Mouse (Mus musculus) adrenal gland, adult 8-10 months (tissue): ENCODE results near the gene Gm49361. TPM values are rescaled to one million over a fixed set of nuclear protein-coding genes. Genes with fewer than 3 reads are reported as not detected.
A peak's percentile ranks its signal among the peaks of the same experiment; 100 is the strongest.
"Not testable (repeated sequence)": the region's sequence is repeated elsewhere in the genome, so short reads cannot be mapped to it uniquely, and the experiment has no call there.

Experiments
- DNase-seq: peaks from one replicate; pipeline ENCODE4 v3.0.0; 2022
- total RNA-seq, 4 experiments: library from RNA; stranded (reverse); gene quantifications; 2 replicates each; pipeline ENCODE4 v1.2.4; 2022

The Gm49361 gene
- total RNA-seq, 4 experiments from 2014 or later, result 2.4 to 5.0 (median 2.6) TPM; not detected in 1

DNA sequence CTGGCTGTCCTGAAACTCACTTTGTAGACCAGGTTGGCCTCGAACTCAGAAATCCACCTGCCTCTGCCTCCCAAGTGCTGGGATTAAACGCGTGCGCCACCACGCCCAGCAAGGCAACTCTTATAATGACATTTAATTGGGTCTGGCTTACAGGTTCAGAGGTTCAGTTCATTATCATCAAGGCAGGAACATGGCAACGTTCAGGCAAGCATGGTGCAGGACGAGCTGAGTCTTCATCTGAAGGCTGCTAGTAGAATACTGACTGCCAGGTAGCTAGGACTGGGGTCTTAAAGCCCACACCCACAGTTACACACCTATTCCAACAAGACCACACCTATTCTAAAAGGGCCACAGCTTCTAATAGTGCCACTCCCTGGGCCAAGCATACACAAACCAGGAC is 57.8 kb downstream of the Gm49361 start:
- DNase-seq, result not testable (repeated sequence)

GRCm38 (mm10) chr14:57687441-57687840 is 58.5 kb downstream of the Gm49361 start:
- no peak for DNase-seq

GRCm38 (mm10) chr14:57686647-57687046 is 59.3 kb downstream of the Gm49361 start:
- DNase-seq, result no peak

DNA sequence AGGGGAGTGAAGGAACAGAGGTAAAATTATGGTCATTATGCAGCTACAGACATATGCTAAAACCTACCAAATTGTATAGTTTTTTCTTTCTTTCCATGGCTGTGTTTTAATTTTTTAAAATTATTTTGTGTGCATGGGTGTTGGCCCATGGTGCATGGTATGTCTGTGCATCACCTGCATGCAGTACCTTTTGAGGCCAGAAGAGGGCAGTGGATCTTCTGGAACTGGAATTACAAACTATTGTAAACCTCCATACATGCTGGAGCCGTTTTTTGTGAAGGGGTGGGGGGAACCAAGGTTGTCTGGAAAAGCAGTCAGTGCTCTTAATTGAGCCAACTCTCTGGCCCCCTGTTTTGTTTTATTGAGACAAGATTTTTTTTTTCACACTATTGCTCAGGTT is 61.3 kb downstream of the Gm49361 start:
- no peak for DNase-seq

DNA sequence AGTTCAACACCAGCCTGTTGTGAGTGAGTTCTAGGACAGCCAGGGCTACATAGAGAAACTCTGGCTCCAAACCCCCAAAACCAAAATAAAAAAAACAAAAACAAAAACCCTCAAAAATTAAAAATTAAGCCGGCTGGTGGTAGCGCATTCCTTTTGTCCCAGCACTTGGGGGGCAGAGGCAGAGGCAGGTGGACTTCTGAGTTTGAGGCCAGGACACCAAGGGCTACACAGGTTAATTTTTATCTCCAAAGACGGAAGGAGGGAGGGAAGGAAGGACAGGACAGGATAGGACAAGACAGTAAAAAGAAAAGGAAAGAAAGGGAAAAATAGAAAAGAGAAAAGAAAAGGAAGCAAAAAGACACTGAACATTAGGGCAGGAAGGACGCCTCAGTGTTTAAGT is 63.2 kb downstream of the Gm49361 start:
- DNase-seq, result no peak

- DNase-seq, result peak; percentile 68
Observed at GRCm38 (mm10) chr14:57679958-57680535, 65.9 kb downstream of the Gm49361 start.

DNA sequence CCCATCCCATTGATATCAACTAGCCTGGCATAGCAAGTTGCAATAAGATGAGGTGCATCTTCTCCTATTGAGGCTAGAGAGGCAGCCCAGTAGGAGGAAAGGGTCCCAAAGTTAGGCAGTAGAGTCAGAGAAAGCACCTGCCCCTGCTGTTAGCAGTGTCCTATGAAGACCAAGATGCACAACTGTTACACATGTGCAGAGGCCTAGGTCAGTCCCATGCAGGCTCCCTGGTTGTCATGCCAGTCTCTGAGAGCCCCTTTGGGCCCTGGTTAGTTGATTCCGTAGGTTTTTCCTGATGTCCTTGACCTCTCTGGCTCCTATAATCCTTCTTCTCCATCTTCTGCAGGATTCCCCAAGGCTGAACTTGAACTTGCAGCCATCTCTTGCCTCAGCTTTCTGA is 66.4 kb downstream of the Gm49361 start:
- no peak for DNase-seq

DNA sequence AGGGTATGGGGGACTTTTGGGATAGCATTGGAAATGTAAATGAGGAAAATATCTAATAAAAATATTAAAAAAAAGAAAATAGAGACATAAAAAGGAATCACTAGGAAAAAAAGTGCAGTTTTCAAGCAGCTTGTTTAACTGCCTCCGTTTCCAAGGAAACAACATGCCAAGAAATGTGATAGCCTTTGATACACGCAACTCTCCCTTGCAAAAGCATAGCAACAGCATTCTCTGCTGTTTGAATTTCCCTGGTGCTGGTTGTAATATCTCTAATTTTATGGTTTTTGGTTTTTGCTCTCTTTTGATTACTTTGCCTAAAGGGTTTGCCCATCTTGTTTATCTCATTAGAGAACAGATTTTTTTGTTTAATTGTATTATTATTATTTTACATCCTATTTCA is 70.4 kb downstream of the Gm49361 start:
- no peak for DNase-seq

GRCm38 (mm10) chr14:57665628-57665950 is 80.3 kb downstream of the Gm49361 start:
- DNase-seq, result no peak

- peak; percentile 64 for DNase-seq
Observed at GRCm38 (mm10) chr14:57664822-57665627, 80.9 kb downstream of the Gm49361 start, which contains the start of gene Xpo4. Gene Xpo4, minus strand, starts transcription at chr14:57665430.

DNA sequence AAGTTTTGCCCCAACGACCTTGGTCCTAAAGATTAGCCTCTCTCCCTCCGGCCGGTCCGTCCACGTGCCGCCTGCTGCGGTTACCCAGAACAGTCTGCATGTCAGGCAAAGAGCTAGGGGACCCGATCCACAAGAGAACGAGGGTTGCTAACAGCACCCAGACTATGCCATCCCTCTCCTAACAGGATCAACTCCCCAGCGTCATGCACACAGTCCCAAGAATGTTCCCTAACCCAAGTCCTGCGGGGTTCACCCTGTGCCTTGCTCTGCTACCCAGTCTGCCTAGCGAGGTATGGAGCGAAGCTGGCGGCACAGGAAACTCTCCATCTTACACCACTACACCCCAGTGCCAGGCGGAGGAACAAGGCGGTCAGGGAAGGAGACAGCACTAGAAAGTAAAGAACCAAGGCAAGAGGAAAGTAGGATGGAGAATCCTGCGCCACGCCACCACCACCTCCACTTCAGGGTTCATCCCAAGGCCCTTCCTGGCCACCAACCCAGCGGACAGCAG is 81.5 kb downstream of the Gm49361 start:
- DNase-seq, result peak; percentile 45

DNA sequence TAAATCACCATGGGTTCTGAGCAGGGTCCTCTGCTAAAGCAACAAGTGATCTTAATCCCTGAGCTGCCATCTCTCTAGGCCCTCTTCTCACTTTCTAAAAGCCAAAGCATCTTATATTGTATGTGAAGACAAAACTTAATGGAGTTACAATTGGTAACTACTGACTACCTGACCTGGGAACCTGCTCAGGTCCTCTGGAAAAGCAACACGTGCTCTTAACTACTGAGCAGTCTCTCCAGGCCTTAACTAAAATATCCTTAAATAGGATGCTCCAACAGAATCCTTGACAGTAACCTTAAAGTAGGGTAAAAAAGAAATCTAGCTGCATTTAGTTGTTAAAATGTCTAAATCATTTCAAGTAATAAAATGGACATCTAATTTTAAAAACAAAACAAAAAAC is 82.3 kb downstream of the Gm49361 start:
- DNase-seq, result no peak

DNA sequence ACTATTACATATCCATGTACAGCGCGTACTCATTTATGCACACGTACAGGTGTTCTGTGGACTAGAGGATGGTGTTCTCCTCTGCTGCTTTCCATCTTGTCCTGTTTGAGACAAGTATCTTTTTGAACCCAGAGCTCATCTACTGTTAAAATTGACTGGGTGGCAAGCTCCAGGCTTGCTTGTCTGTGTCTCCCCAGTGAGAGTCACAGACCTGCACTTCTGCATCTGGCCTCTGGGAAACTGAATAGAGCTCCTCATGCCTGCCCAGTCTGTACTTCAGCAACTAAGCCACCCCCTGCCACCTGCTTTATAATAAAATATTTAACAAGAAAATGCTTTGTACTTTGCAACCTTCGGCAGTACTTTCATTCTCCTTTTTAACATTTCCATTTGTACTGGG is 87.6 kb downstream of the Gm49361 start:
- DNase-seq, result no peak

DNA sequence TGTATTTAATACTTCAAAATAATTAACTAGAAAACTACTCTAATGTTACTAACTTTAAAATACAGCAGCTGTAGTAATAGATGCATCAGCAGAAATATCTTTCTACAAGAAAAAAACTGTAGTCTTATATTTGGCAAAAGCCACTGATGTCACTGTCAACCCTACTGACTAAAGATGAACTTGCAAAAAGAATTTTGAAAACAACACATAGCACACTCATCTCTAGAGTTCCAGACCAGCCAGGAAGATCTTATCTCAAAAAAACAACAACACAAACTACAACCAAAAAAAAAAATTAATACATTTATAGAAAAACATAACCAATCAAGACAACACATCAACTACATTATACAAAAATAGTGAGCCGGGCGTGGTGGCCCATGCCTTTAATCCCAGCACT is 88.4 kb downstream of the Gm49361 start:
- DNase-seq, result no peak

DNA sequence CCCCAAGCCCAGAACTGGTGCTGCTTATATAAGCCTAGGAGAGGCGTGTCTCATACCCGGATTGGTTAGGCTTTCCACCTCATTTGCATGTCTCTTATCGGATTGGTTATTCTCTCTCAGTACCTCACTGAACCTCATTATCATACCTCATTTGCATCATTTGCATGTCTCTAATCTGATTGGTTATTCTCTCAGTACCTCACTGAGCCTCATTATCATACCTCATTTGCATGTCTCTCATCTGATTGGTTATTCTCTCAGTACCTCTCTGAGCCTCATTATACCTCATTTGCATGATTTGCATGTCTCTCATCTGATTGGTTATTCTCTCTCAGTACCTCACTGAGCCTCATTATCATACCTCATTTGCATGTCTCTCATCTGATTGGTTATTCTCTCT is 89.4 kb downstream of the Gm49361 start:
- DNase-seq, result not testable (repeated sequence)

DNA sequence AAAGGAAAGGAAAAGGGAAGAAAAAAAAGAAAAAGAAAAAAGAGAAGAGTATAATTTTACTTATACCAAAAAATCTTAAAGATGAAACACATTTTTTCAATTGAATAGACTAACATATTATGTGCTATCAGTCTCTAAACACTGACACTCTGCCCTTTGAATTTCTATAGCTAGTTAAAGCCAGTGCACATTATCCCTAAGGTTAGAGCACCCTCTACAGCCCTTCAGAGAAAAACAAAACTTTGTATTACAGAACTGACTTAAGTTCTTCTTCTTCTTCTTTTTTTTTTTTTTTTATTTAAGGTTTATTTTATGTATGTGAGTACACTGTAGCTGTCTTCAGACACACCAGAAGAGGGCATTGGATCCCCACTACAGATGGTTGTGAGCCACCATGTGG is 96.4 kb downstream of the Gm49361 start:
- no peak for DNase-seq

DNA sequence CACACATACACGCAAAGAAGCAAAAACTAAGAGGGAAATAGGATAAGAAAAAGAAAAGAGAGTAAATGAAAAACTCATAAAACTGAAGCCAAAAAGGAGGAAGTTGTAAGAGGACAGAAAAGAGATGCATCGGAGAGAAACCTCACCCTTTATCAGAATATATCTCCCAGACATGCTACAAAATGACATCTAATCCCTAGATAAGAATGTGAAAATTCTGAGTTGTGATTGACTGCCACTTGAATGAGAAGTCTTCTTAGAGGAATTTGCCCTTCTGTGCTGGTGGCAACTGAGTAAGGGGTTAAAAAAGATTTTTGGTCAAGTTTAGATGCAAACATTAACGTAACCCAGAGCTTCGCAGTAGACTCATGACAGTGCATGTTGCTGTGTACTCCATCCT is 99.7 kb downstream of the Gm49361 start:
- no peak for DNase-seq

DNA sequence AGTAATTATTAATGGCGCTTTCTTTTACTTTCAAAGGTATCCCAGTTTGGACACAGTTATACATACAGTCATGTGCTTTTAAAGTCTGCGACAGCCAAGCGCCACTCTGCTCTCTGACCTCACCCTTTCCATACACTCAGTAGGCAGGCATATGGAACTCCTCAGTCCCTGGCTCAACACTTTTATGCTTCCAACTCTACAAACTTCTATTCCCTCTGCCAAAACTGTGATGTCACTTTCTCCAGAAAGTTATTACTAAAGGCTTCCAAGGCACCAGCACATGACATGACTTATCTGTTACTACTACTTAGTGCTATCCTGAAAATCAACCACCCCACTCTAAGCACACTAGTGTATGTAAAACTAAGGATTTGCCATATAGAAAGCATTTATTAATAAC is 106.8 kb downstream of the Gm49361 start:
- no peak for DNase-seq

DNA sequence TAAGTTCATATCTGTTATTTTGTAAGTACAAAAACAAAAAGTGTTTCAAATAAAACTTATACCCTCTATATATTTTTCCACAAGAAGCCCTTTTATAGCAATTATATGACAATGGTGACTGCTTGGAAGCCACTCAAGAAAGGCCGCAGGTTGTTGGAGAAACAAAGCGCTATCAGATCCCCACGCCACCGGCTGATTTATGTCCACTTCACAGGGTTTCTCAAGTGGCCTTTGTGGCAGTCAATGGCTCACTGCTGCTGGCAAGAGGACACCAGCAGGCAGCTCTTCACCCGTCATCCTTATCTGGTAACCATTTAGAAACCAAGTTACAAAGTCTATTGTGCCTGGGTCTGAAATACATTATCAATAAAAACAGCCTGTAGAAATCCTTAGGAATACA is 111.8 kb downstream of the Gm49361 start:
- peak; percentile 52 for DNase-seq

DNA sequence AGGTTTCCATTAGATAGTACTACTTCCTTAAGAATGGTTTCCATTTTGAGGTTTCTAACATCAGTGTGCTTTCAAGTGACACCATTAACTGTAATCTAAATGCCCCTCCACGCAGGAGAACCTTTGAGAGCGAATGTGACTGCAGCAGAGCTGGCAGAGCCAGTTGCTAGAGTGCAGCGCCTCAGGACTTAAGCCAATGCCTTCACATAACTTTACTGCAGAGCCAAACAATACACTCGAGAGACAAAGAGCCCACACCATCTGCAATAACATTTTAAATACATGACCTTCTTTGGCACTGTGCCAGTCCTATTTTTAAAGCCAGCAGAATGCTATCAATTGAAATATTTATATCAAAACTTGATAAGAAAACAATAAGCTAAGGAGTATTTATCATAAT is 116.3 kb downstream of the Gm49361 start:
- no peak for DNase-seq

DNA sequence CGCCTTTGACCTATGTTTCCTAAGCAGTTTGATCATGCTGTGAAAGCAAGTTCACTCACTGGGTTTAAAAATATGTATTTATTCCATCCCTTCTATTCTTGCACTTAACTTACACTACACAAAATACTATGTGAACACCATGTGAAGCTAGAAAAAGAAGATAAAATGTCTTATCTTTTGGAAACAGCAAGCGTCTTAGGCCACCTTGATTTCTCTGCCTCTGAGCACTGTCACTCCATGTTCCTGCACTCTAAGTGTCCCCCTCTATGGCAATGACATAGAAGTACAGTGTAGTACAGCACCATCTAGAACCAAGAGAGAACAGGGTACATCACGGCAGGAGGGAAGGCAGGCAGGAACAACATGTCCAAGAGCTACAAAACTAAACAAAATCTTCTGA is 123.0 kb downstream of the Gm49361 start:
- DNase-seq, result no peak

- no peak for DNase-seq
Observed at GRCm38 (mm10) chr14:57621699-57622098, 124.2 kb downstream of the Gm49361 start.

GRCm38 (mm10) chr14:57620598-57621236 is 125.2 kb downstream of the Gm49361 start:
- DNase-seq, result no peak

GRCm38 (mm10) chr14:57619487-57619886 is 126.4 kb downstream of the Gm49361 start:
- DNase-seq, result peak; percentile 29
